Mouse (Mus musculus) spleen, postnatal 14 days (tissue): ENCODE measurements around the gene Lman1l.

ENCODE experiments used
- DNase-seq, 2 experiments: peaks; one replicate each; pipeline ENCODE4 v3.0.0; 2021 to 2022; ENCODE audit warnings: low spot score in 2 of 2

The Lman1l gene

DNA sequence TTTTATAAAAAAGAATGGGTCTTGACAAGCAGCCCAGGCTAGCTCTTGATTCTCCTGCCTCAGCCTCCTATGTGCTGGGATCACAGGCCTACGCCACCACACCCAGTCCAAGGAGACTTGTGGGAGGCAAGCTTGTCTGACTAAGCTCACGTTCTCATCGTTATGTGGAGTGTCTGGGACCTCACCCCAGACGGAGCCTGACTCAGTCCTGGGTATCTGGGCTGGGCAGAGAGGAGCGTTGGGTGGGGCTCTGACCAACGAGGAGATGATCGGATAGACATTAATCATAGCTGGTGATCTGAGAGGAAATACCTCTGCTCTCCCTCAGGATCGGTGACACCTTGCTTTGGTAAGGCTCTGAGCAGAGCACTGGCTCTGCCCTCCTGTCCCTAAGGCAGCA, 1.7 kb downstream of the Lman1l start:
- no peak for DNase-seq

DNA sequence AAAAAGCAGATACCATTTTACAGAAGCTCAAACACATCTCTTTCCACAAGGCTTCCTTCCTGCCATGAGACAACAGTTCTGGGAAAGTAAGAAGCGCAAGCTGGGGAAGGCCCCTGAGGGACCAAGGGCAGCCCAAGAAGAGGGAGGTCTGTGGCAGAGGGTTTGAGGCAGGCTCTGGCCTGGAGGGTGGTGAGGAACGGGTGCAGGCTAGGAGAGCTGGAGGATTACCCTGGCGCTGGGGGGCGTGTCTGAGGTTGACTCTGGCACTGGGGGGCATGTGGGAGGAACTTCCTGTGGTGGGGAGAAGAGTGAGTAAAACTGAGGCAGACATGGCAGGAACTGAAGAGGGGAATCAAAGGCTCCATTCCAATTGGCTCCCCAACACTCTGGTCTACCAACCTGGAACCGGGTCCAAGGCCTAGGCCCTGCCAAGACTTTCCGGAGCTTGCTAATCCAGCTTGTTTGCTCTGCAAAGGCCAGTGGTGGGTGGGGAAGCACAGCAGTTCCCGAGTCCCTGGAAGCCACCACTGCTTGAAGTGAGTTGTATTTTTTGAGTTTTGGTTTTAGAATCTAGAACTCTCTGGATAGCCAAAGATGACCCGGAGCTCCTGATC, 2.9 kb downstream of the Lman1l start:
- DNase-seq = no peak

DNA sequence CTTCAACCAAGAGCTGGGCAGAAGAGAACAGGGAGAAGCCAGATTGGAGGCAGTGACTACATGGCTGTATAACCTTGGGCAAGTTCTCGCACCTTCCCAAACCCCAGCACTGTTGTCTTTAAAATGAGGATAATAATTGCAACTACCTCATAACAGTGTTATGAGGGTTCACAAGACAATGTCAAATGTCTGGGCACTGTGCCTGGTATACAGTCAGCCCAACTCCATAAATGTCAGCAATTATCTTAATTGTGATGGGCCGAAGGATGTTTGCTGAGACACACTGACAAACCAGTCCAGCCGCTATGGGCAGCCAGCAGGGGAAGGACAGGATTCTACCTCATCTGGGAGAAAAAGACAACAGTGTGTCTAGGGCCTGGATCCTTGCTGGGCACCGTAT, 5.8 kb downstream of the Lman1l start:
- no peak for DNase-seq

DNA sequence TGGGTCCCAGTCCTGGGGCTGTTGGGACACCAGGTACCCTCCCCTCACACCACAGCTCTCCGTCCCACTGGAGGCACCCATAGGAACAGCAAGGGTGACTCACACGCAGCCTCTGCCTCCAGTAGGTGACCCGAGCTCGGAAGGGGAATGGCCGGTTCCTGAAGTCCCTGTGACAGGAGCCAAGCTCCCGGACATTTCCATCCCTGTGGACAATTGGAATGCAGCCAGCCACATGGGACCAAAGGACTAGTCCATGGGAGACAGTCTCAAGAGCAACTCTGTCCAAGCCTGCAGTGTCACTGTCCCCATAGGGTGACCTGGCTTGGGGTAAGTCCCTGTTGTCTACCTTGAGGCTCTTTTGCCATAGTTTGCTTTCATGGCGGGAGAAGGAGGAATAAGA, 6.6 kb downstream of the Lman1l start:
- no peak for DNase-seq

DNA sequence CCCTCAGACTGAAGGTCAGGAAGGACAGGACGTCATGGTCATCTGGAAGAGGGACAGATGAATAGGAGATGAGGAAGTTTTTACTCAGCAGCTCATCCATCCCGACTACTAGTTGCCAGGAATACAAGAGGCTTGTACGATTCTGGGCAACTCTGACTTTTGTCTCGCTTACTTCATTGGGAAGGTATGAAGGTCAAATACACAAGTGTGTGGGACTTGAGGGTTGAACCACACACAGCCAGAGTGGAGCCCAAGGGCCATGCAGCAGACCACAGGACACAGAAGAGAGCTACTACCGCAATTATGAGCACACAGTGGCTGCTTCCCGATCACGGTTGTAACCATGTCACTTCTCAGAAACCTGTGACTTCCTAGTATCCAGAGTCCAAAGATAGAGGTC, 8.0 kb downstream of the Lman1l start:
- DNase-seq = no peak

DNA sequence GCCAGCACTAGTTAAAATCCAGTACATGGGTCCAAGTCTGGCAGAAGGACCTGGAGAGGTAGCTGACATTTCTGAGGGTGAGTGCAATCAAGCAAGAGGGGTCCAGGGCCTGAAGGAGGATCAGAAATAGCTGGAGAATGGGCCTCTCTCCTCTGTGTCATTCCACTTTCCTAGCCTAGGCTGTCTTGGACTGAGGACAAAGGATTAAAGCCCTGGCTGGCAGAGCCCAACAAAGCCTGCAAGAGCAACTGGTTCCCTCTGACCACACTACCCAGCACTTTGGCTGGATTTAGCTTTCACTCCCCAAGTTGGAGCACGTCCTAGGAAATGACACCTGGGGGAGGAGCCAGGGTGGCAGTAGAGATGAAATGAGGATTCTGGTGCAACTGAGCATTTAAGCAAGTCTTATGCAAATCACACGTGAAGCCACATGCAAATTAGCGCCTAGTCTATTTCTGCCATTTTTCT, 10.2 kb downstream of the Lman1l start:
- no peak for DNase-seq

DNA sequence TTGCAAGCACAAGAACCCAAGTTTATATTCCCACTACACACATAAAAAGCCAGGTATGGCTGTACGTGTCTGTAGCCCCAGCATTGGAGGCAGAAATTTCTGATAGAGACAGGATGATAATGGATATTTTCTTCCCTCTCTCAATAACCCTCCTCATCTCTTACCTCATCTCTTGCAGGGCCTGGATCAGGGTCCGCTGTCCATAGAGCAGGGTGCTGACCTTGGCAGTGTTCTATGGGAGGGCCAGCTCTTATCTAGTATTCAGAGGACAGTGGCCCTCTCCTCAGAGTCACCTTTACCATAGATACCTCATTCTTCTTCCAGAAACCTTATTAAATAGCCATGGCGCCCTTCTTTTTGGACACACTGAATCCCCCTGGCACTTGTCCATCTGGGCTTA, 10.8 kb downstream of the Lman1l start:
- DNase-seq = no peak

DNA sequence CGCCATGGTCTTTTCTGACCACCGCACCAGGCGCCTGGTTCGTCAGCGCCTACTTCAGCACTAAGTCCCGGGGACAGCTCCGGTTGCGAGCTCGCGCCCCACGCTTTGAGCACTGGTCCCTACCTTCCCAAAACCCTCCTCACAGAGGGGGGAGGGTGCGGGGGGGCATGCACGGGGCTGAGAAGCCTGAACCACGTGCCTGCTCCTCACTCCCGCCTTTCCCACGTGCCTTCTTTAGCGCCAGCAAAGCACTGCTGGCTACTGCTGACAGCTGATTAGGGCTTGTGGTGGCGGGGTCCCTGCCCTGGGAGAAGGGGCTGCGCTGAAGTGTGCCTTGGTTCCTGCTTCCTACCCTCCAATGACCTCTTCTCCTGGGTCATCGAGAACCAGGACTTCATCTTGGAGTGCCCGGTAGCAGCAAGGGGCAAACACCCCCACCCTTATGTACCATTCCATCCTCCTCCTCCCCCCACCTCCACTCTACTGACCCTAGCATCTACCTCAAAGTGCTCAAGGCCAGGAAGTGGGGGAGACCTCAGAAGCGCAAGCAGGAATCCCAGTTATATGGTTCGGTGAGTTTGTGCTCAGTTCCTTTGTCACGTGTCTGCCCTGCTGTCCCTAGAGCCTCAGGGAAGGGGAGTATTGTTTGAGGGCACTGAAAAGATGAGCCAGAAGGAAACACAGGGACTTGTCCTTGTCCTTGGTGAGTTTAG, 14.3 kb downstream of the Lman1l start, which contains the start of gene Cplx3:
Gene Cplx3 (minus strand): TSS at position 143 of the 713 bp plus-strand sequence.
- peak in 1 of 2 experiments; percentile 28 for DNase-seq

DNA sequence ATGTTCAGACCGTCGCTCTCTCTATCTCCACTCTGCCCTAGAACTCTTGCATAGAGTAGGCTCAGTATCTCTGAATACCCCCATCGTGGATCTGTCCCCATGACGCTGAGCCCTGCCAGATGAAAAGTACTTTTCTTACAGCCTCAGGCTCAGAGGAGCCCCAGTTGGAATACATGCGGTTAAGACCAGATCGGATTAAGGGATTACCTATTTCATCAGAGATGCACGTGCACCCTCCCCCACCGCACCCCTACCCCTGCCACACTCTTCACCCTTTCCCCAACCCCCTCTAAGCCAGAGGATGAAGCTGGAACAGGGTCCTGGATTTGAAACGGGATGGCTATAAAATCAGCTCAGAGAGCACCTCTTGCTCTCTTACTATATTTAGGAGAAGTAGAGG, 15.1 kb downstream of the Lman1l start:
- no peak for DNase-seq

DNA sequence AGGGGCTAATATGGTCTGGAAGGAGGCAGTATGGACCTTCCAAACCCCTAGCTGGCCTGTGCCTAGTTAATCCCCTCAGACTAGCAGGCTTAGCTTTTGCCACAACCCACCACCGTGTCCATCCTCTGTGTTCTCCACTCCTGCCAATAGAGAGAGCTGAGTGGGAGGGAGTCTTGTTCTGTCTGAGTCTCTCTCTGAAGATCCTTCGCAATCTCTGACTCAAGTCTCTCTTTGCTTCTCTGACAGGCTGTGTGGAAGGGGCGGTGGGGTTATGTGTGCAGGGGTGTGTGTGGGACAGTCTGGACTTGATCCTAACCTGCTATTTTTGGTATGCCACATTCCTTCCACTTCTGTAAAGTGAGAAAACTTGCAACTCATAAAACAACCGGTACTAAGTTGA, 15.7 kb downstream of the Lman1l start:
- no peak for DNase-seq

DNA sequence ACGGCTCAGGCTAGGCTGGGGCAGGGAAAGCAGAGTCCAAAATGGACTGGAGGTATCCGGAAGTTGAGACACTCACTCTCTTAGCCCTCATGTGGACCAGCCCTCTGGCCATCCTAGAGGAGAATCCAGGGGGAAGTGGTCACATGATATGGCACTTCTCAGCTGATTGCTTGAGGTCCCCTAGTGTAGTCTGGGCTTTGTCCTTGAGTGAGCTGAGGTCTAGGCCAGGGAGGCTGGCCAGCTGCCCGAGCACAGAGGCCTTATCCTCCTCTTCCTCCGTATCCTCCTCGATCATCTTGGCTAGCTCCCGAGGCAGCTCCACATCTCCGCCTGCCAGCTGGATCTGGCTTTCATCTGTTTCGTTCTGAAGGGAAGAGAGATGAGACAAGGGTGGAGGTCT, 18.5 kb downstream of the Lman1l start:
- no peak for DNase-seq

DNA sequence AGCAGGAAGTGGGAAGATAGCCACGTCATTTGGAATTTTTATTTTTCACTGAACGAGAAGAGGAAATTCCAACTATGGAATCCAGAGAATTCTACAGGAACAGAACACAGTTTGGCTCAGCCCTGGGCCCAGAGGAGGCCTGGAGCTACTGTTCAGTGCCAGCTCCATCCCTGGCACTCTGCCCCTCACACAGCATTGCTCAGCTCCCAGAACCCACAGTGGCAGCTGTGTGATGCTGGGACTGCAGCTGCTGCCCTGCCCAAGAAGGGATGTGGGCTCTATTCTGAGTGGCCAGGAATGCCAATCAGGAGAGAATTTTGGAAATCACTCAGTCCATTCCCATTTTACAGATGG, 19.2 kb downstream of the Lman1l start:
- no peak for DNase-seq

DNA sequence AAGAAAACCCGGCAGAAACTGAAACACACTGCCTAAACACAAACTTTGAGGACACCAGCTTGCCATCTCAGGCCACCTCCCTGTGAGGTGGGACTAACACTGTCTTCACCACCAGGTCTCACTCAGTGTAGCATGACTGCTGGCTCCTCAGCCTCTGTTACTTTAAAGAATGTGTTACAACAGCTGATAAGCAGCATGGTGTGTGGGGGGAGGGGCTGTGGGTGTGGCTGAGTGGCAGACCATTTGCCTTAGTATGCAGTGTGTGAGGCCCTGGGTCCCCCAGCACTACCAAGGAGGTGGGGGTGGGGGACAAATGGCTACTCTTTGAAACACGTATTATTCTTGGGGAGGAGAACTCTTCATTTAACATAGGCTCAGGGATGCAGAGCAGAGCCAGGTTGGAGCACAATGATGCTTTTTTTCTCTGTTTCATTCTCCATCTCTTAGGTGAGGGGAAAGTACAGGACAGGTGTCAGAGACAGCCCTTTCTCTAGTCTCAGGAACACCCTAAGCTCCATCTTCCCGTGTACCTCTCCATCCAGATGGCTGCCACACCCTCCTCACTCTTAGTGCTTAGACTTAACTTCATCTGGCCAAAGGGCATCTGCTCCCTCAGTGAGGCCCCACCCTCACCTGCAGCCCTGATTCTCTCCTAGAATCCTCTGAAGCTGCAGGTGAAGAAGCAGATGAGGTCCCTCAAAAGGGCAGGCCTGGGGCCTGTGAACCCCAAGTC, 19.8 kb downstream of the Lman1l start:
- DNase-seq = no peak

DNA sequence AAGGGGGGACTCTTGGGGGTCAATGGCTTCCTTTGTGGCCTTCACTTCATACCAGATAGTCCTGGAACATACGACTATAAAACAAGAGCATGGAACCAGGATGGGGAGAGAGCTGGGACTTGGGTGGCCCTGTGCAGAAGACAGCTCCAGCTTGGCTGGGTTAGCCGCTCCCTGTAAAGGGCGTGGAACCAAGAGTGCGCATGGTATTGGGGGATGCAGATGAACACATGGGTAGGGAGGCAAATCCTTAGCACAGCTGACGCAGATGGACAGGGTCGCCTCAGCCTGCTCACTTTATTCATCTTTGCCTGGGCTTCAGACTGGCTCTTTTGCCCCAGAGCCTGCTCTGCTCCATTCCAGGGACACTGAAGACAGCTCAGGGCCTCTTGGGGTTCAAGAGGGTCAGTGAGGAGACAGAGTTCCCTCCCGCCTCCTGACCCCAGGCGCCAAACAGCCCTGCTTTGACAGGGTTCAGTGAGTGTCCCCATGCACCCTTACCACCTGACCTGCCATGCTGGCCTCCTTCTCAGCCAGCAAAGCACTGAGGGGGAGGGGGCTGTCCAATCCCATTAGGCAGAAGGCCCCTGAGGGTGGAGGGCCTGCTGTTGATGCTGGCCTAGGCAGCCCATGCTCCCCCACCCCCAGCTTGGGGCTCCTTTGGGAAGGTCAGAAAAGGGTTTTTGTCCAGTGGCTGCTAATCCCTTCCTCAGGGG, 21.6 kb downstream of the Lman1l start:
- DNase-seq = no peak

DNA sequence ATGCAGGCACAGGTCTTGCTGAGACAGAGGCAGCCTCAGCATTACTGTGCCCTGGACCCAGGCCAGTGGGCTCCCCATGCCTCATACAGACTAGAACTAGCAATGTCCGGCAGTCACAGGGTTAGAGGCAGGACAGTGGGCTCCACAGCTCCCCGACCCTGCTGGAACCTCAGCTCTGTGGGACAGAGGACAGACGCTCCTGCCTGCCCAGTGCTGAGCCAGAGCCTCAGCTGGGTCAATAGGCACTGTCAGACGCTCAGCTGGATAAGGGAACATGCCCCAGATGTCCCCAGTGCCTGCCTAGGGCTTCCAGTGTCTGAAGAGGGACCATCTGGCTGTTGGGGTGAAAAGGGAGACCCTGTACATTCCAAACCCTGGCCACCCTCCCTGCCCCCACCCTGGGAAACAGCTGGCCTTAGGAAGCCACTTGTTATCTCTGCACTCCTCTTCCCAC, 22.6 kb downstream of the Lman1l start:
- no peak for DNase-seq

DNA sequence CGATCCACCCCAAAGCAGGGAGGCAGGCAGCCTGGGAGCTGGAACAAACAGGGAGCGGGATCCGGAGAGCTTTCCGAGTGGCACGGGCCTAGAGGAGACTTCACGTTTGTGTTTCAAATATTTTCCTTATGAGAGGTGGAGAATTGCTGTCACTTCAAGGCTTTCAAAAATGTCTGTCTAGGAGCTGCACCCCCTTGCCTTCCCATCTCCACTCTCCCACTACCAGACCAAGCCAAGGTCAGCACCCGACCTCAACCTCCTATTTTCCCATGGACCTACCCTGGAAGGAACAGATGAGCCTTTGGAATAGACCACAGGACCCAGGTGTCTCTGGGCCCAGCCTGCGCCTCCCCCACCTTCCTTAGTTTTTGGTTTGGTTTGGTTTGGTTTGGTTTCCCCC, 23.3 kb downstream of the Lman1l start:
- no peak for DNase-seq

DNA sequence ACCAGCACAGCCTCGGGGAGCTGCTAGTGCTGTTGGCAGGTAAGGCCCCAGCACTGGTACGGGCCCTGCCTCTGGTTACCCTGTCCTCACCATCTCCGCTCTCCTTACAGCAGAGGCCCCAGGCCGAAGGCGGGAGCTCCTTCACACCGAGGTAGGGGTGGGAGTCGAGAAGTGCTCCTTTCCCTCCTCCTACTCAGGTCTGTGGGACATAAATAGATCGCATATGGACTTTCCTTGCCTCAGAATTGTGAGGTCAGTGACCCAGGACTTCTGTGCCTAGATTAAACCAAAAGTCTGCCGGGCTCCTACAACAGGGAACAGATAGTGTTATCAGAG, 26.4 kb downstream of the Lman1l start:
- no peak for DNase-seq

DNA sequence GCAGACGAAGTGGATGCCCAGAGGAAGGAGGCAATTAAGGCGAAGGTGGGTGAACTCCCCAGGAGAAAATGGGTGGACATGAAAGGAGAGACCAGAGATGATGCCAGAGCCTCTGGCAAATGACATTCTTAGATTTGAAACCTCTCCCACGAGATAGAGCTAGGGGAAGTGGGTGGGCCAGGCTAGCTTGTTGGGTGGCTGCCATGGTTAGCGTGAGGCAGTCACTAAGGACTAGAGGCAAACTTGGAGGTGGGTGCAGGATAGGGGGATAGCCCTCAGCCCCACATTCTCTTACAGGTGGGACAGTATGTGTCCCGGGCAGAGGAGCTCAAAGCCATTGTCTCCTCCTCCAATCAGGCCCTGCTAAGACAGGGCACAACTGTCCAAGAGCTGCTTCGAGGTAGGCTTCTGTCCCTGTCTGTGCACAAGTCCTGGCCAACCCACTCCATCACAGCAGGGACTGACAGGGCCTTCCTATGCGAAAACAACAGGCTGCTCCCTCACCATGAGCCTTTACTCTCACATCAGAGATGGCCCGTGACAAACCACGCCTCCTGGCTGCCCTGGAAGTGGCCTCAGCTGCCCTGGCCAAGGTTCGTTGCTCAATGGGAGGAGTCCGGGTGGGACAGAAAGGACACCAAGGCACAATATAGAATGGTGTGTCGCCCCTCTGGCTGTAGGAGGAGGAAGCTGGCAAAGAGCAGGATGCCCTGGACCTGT, 27.0 kb downstream of the Lman1l start:
- DNase-seq = no peak

DNA sequence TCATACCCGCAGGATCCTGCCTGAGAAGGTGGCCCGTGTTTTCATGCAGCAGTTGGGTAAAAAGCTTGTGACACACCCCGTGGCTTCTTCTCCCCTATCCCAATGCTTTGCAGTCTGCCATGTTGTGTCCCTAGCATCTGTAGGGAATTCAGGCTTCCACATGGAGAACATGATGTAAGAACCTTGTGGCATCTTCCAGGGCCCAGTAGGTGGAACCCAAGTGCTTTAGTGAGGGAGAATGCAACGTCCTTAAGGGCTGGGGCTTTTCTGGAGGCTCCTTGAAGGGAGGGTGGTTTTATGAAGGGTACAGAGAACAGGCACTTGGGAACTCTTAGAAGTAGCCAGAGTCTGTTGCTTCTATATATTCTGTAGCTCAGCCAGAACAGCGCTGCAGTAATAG, 29.8 kb downstream of the Lman1l start:
- no peak for DNase-seq

DNA sequence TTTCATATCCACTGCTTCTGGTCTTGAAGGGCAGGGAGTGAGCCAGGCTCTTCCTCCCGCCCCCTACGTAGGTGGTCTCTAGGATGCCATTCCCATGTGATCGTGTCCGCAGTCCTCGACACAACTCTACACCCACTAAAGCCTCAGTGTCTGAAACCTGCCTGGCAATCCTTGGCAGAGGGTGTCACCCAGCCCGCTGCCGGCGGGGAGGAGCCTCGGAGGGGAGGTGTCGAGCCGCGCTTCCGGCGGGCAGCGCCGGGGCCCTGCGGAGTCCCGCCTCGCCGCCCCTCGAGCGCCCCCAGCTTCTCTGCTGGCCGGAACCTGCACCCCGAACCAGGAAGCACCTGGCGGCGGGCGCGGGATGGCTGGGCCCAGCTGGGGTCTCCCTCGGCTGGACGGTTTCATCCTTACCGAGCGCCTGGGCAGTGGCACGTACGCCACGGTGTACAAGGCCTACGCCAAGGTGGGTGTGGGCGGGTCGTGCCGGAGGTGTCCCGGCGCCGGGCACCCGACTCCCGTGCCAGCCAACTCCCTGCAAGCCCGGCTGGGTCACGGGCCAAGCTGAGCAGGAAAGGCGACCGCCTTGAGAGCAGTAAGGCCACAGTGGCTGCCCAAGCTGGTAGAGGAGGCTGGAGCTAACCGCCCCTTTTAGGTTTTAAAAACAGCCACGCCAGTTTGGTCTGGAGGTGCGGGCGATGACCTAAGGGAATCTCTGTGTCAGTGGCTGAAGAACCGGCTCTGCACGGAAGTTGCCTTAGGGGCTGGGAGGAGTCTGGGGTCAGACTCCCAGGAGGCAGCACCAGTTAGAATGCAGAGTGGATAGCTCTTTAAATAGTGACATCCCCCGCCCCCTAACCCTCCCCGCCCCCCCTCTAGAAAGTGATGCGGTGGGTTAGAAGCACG, 31.1 kb downstream of the Lman1l start, which contains the start of gene Ulk3:
Gene Ulk3 (plus strand): TSS at position 229 of the 903 bp plus-strand sequence.
- peak; percentile 70 to 79 for DNase-seq

DNA sequence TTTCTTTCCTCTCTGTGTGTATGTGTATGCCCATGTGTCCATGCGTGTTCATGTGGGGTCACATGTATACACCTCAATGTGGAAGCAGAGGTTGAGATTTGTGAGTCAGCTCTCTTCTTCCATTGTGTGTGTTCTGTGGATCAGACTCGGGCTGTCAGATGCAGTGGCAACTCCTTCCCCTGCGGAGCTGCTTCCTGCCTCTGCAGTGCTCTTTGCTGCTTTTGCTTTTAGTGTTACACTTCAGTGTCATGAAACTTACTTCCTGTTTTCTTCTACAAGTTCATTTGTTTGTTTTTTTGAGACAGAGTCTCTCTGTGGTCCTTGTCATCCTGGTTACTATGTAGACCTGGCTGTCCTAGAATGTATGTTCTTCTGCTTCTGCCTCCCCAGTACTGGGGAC, 35.6 kb downstream of the Lman1l start:
- no peak for DNase-seq
